Mouse (Mus musculus): Measurements from ENCODE around the gene Atp8b5.

GRCm38 (mm10) chr4:43401486-43401885 is 134.5 kb downstream of the Atp8b5 start:
- TF ChIP-seq CTCF (IDR thresholded peaks at IDR 0.05) (no peak), EP300 (IDR thresholded peaks at IDR 0.05) (no peak; the same call in none of the 2 replicates)
